Mouse (Mus musculus): Measurements from ENCODE around the gene Grm7. TPM values are rescaled to one million over a fixed set of nuclear protein-coding genes. Genes with fewer than 3 reads are reported as not detected.

The Grm7 gene
- total RNA-seq, 2 experiments from 2014 or later: not detected

GRCm38 (mm10) chr6:110812214-110812613 lies 166.8 kb downstream of the Grm7 start:
- ATAC-seq (replicated peaks; ENCODE audit: low FRiP score, low TSS enrichment, poor library complexity, severe bottlenecking): no peak

DNA sequence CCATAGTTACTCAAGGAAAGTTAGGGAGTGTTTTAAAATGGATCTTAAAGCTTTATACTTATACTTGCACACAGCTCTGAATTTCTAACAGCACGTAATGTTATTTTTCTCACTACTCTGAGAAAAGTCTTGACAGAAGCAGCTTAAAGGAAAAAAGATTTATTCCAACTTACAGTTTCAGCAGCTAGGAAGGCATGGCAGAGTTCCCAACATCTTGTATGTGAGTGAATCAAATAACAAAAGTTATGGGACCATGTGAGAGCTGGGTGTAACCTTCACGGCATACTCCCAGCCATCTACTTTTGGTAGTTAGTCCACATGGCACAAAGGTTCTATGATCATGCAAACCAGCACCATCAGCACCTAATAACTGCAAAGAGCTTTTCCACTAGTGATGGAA lies 172.9 kb downstream of the Grm7 start:
- ATAC-seq (replicated peaks; ENCODE audit: low FRiP score, low TSS enrichment, poor library complexity, severe bottlenecking): no peak

DNA sequence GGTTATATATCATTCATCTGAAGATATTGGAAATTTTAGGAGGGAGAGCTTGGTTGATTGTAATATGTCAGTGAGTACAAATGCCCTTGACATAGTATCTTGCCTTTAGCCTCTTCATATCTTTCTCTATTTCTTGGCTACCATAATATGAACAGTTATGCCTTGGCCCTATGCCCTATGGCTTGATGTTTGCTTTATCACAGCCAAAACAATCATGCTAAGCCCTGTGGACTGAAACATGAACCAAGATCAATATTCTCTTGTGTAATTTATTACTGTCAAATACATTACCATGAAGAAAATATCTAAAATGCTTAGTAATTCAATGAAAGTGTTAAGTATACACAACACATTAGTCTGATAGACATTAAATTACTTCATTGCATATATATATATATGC lies 222.9 kb downstream of the Grm7 start:
- ATAC-seq (replicated peaks; ENCODE audit: low FRiP score, low TSS enrichment, poor library complexity, severe bottlenecking): no peak

- no peak for ATAC-seq (replicated peaks; ENCODE audit: low FRiP score, low TSS enrichment, poor library complexity, severe bottlenecking)
Measured at GRCm38 (mm10) chr6:110982013-110982412, 336.6 kb downstream of the Grm7 start.

DNA sequence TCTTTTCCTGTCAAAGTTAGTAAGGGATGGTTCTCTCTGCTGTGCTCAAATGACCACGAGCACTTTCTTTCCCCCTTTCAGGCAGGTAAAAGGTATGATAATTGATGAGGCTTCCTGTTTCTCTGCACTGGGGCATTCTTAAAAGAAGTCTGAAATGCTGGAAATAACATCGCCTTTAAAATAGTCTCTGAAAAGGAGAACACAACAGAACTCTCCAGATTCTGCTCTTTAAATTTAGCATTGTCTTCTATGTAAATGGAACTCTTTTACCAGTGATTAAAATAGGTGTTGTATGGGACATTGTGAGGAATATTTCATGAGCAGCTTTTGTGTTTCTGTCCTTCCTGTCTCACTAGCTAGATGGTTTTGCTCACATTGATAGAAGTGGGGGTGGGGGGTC lies 393.7 kb downstream of the Grm7 start:
- no peak for ATAC-seq (replicated peaks; ENCODE audit: low FRiP score, low TSS enrichment, poor library complexity, severe bottlenecking)

DNA sequence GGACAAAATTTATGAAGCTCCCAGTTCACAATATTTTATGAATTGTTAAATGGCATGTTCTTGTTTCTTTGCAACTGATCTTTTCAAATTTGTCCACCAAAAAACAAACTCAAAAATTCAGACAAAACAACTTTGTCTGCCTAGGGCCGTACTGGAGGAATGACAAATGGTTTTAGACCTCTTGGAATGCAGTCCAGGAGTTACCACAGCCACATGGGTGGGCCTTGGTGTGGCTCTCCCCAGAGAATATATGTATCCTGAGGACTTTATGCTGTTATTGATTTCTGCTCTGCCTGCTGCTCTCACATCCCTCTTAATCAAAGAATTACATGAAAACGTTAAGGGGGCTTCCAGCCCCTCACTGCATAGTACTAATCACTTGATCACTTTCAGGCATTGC lies 400.5 kb downstream of the Grm7 start:
- ATAC-seq (replicated peaks; ENCODE audit: low FRiP score, low TSS enrichment, poor library complexity, severe bottlenecking): no peak

DNA sequence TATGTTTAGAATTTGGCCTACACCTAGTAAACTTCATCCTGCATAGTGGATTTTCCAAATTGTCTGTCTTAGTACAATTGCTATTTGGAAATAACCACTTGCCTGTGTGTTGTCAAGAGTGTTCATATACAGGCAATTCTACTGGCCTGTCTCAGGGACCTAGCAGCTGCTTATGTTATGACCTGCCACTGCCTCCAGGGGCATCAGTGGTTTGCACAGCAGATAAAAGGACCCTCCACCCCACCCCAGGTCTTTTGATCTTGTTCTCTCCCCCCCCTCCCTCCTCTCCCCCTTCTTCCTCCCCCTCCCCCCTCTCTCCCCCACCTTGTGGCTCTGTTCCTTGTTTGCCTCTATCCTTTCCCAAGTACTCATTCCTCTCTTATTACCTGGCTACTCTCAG lies 403.9 kb downstream of the Grm7 start:
- ATAC-seq (replicated peaks; ENCODE audit: low FRiP score, low TSS enrichment, poor library complexity, severe bottlenecking): no peak

- ATAC-seq (replicated peaks; ENCODE audit: low FRiP score, low TSS enrichment, poor library complexity, severe bottlenecking): no peak
Measured at GRCm38 (mm10) chr6:111054001-111054975, 408.9 kb downstream of the Grm7 start.

- ATAC-seq (replicated peaks; ENCODE audit: low FRiP score, low TSS enrichment, poor library complexity, severe bottlenecking): no peak
Measured at GRCm38 (mm10) chr6:111057798-111058197, 412.4 kb downstream of the Grm7 start.

- ATAC-seq (replicated peaks; ENCODE audit: low FRiP score, low TSS enrichment, poor library complexity, severe bottlenecking): no peak
Measured at GRCm38 (mm10) chr6:111060004-111060403, 414.6 kb downstream of the Grm7 start.

DNA sequence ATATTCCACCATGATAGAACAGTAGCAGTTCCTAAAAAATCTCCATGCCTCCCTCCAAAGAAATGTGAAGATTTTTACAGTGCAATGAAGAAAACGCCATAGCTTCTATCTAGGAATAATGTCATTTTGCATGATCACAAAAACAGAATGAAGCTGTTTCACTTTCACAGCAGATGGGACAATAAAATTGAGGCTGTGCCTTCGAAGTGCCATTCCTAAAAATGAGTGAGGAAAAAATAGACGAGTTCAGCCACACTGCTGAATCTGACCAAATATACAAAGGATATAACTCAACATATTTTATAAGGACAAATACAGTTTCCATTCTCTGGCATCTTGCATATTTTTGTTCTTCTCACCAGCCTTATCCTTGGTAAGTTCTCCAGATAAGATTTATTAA lies 439.2 kb downstream of the Grm7 start:
- ATAC-seq (replicated peaks; ENCODE audit: low FRiP score, low TSS enrichment, poor library complexity, severe bottlenecking): no peak

DNA sequence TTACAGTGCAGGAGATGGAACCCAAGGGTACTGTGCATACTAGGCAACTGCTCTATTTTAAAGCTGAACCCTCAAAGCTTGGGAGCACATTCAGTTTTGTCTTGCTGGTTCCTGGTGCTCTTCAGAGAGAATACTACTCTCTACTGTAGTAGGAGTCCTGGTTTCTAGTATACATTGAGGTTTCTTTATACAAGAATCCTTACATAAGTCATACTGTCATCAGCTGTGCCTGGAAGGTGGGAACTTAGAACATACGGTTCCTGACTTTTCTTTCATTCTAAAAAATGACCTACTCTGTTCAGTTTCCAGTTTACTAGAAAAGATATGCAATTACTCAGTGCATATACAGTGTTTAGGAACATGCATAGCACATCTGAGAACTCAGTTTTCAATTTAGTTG lies 449.4 kb downstream of the Grm7 start:
- ATAC-seq (replicated peaks; ENCODE audit: low FRiP score, low TSS enrichment, poor library complexity, severe bottlenecking): no peak

DNA sequence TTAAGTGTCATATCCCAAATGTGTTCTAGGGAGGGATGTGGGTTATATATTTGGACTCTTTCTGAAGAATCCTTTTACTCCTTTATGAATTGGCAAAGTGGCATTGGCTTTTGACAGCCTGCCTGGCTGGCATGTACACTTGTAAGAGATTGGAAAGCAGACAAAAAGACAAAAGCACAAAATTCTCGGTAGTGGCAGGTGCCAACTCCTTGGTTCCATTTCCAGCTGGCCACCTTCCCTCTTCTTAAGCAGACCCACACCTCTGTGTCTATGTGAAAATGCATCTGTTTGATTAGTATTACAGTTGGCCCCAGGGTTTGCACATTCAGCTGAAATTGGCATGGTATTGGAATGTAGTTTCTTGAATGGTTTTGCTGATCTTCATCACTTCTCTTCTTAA lies 460.1 kb downstream of the Grm7 start:
- no peak for ATAC-seq (replicated peaks; ENCODE audit: low FRiP score, low TSS enrichment, poor library complexity, severe bottlenecking)

GRCm38 (mm10) chr6:111161037-111161436 lies 515.7 kb downstream of the Grm7 start:
- no peak for ATAC-seq (replicated peaks; ENCODE audit: low FRiP score, low TSS enrichment, poor library complexity, severe bottlenecking)

DNA sequence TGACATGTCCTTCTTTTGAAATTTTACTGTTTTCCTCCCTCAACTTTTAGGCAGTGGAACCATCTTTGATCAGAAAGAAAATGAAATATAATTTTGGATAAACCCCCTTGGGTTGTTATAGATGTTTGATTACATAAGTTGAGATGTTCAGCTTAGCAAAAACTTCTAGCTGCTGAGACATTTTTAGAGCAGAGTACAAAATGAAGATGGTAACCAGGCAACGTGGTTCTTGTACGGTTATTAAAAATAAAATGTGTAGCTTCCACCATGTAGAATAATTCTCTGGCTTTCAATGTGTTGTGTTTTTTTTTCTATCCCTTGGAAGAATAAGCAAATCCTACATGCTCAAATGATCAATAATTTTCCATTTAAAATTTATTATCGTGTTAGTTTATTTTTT lies 550.0 kb downstream of the Grm7 start:
- ATAC-seq (replicated peaks; ENCODE audit: low FRiP score, low TSS enrichment, poor library complexity, severe bottlenecking): no peak

DNA sequence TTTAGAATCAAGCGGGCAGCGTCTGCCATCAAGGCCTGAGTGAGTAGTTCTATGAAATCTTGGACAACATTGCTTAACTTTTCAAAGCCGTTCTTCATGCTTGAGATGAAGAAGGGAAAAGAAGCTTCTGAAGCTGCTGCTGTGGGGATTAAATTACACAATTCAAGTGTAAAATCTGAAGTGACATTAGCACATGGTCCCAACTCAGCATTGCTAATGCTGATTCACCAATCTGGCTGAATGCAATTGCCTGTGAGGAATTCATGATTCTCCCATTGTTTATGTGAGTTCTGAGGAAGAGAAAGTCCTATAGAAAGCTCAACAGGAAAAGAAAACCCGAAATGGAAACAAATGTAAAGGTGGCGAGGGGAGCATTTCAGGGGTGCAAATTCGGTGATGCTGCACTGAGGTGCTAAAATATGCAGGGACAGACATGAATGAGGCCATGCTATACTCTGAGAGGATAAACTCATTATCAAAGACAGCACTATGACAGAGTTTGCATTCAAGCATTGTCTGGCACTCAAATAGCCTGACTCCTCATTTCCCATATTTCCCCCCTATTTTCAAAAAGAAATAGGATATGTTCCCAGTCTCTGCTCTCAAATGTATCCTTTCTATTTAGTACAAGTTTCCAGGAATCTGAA lies 575.8 kb downstream of the Grm7 start:
- ATAC-seq (replicated peaks; ENCODE audit: low FRiP score, low TSS enrichment, poor library complexity, severe bottlenecking): no peak

DNA sequence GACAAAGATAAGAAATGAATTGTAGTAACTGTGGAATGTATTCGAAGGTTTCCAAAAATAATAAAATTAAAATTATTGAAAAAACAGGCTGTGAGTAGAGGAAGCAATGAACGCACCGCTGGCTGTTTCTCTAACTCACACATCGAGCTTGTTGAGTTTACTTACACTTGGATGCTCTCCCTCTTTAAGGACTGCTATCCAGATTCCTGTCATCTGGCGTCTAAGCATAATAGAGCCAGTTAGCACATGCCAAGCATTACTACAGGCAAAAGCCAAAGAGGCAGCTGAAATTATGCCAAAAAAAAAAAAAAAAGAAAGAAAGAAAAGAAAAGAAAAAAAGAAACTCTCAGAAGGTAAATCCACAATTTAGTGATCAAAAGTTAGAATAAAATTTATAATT lies 609.8 kb downstream of the Grm7 start:
- ATAC-seq (replicated peaks; ENCODE audit: low FRiP score, low TSS enrichment, poor library complexity, severe bottlenecking): no peak

DNA sequence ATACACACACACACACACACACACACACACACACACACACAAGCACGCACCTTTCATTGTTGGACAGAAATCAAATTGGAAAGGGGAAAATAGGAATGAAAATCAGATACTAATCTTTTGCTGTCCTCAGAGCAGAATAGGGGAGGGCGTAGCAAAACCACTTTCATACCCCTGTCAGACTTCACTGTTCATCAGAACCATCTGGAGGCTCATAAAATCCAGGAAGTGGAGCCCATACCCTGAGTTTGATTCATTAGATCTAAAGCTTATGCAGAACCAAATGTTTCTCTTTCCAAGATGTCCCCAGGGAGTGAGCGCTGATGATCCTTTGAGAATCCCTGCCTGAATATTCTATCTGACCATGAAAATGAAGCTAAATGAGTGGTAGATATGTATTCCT lies 611.6 kb downstream of the Grm7 start:
- ATAC-seq (replicated peaks; ENCODE audit: low FRiP score, low TSS enrichment, poor library complexity, severe bottlenecking): no peak

GRCm38 (mm10) chr6:111258256-111258655 lies 612.9 kb downstream of the Grm7 start:
- ATAC-seq (replicated peaks; ENCODE audit: low FRiP score, low TSS enrichment, poor library complexity, severe bottlenecking): no peak

GRCm38 (mm10) chr6:111261181-111261580 lies 615.8 kb downstream of the Grm7 start:
- no peak for ATAC-seq (replicated peaks; ENCODE audit: low FRiP score, low TSS enrichment, poor library complexity, severe bottlenecking)

DNA sequence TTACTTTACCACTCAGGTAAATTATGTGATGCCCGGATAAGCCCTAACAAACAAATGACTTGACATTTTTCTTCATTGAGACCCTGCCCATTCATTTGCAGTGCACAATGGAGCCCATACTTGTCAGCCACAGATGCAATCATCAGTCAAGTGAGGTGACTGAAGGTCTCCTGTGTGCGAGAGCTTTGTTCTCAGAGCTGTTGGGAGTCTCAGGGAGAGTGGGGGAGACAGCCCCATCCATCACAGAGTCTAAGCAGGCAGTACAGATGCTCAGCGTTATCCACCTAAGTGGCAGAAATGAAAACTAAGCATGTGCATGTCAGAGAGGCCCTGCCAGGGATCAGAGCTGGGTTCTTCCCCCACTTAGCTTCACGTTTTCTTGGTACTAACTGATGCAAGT lies 631.3 kb downstream of the Grm7 start:
- no peak for ATAC-seq (replicated peaks; ENCODE audit: low FRiP score, low TSS enrichment, poor library complexity, severe bottlenecking)
